Mouse (Mus musculus) CD4-positive, CD25-positive, alpha-beta regulatory T cell, adult 4 months (primary cell): Measurements from ENCODE around the gene Cd44. TPM values are rescaled to one million over a fixed set of nuclear protein-coding genes. Genes with fewer than 3 reads are reported as not detected.
A peak's percentile ranks its signal among the peaks of the same experiment; 100 is the strongest.

Source experiments
- ATAC-seq: one replicate; pipeline ENCODE4 v1.8.0; 2017
- polyA plus RNA-seq, 2 experiments: library from polyadenylated mRNA; unstranded; fragments of 100-300 nt; shearing (Covaris generic); gene quantifications; one replicate each; pipeline ENCODE4 v1.2.1; 2017

Cd44 gene
- polyA plus RNA-seq, 2 experiments from 2014 or later = 77.5 to 92.7 TPM

DNA sequence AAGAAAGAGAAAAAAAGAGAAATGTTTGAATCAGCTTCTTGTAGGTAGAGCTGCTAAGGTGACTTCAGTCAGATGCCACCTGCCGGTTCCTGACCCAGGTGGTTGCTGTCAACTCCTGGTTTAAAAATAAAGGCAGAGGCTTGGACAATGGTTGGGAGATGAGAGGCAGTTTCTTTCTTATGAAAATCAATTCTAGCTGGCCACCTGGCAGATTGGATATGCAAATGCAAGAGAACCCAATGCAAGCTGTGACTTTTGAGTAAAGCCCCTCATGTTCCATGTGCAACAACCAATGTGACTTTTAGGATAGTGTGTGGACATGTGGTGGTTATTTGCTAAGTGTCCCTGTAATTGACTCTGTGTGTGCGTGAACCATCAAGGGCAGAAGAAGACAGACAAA is 33.0 kb downstream of the Cd44 start:
- no peak for ATAC-seq

DNA sequence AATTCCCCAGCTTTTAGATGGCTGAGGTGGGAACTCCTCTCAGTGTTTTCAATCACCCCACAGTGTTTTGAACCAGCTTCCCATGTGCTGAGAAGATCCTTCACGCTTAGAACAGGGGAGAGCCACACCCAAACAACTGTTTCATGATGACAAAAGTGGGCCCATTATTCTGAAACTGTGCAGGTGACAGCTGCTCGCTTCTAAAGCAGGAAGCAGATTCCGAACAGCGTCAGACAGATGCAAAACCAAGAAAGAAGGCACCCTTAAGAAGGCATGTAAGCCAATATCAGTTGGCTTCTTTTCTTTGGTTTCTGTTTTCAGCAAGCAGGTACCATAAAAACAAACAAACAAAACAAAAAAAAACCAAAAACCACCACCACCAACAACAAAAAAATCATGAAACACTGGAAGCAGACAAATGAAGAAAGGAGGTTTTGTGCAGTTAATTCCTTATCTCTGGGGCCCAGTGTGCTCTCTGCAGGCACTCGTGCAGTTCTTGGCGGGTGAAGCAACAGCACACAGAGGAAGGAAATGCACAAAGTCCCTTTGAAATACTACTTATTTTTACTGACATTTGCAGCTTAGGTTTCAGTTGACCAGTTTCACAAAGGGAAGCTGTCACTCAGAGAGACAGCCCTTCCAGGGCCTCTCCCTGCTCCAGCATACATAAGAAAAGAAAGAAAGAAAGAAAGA is 33.9 kb downstream of the Cd44 start:
- peak; percentile 74 for ATAC-seq

DNA sequence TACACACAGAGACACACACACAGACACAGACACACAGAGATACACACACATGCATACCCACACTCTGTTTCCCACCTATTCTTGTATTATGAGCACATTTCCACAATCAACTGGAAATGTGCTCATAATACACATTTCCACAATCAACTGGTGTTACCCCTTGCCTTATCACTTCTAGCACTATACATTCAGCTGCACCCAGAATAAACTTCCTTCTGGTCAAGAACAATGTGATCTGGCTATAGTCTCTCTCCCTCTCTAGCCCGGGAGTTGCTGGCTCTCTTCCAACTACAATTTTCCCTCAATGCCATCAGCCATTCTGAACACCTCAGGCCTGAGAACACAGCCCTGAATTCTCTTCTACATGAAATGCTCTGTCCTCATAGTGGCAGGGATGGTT is 34.9 kb downstream of the Cd44 start:
- ATAC-seq = no peak

DNA sequence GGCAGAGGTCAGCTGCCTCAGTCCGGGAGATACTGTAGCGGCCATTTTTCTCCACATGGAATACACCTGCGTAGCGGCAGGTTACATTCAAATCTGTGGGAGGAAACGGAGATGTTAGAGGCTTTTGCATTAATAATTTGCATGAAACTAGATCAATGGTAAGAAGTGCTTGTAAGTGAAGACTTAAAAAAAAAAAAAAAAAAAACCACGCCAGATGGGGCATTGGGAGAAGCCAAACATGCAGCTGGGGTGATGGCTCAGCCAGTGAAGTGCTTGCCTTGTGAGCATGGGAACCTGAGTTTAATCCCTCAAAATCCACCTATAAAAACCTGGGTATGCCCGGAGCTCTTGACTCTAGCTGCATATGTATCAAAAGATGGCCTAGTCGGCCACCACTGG is 36.1 kb downstream of the Cd44 start:
- ATAC-seq = no peak

DNA sequence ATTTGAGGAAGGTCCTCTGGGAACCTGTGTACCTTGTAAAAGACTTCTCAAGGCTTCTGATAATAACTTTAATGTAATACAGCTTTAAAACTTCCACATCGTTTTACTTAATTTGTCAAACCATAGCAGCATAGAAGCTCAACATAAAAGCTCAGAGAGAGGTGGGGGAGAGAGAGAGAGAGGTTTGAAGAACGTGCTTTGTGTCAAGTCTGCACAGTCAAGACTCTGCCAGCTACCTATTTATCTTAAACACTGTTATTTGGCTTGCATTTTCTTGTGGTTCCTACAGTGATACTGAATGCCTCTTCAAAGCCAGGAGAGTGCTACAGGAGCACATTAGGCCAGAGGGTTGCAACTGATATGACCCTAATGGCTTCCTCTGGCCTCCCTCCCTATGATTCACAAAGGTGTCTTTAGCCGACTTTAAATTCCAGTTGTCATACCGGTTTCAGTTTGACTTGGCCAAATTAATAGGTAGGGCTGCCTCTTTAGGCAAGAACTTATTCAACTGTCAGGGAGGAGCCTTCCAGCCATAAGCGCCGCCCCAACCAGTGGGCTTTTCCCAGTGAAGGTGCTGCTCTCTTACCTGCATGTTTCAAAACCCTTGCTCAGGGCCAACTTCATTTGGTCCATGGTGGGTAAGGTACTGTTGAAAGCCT is 36.6 kb downstream of the Cd44 start:
- no peak for ATAC-seq

DNA sequence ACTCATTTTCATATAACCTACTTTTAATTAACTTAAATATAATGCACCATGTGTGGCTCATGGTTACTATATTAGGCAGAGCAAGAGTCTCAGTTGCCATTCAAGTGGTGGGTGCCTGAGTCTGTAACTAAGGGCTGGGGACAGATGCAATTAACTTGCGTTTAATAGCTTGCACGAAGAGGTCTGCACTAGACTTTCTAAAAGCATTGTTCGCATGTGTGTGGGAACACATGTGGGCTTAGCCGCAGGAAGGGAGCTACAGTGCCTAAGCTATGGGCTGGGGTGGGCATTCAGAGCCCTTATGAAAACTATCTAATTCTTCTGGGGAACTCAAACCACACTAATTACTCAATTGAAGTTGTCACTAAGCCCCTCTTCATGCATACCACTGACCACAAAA is 37.4 kb downstream of the Cd44 start:
- ATAC-seq = no peak

DNA sequence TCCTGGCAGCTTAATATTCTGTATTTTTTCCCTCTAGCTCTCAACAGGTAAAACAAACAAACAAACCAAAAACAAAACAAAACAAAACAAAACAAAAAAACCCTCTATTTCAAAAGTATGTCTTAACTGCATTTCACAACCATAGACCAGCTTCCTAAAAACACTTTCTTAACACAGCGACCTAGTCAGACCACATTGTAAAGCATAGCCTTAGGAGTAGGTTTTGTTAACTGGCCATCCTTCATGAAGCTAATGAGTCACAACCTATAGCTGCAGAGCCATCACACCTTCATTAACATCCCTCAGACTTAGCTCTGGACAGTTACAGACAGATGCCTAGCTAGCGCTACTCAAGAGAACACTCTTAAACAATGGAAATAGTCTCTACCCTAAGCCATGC is 37.9 kb downstream of the Cd44 start:
- no peak for ATAC-seq

DNA sequence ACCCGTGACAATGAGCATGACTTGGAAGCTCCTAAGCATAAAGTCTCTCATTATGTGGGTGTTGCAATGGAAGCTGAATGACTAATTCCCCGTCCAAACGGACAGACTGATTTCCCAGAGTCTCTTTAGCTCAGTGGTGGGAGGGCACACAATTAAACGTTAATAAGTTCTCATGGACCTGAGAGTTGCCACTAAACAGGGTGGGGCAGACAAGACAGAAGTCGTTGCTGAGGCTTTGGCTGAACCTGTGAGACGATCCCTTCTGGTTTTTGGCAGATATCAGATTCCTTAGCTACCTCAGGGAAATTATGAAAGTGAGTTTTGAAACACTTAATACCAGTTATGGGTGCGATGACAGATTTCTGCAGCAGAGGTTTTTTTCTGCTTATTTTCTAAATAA is 38.8 kb downstream of the Cd44 start:
- no peak for ATAC-seq

DNA sequence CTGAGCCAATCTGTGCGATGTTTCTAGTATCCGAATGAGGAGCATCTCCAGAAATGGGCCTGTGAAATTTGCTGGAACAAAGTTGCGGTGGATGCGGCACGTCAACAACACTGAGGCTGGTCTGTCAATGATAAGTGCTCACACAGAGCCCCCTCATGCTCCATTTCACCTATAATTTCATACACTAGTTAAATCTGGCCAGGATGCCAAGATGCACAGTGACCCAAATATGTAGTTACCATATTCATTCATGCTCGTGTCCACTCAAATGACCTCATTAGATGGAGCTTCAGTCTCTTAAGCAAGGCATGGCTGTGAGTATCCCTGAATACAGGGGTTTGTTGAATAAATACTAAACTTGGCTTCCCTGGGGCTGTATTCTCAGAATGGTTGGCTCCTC is 43.2 kb downstream of the Cd44 start:
- no peak for ATAC-seq

DNA sequence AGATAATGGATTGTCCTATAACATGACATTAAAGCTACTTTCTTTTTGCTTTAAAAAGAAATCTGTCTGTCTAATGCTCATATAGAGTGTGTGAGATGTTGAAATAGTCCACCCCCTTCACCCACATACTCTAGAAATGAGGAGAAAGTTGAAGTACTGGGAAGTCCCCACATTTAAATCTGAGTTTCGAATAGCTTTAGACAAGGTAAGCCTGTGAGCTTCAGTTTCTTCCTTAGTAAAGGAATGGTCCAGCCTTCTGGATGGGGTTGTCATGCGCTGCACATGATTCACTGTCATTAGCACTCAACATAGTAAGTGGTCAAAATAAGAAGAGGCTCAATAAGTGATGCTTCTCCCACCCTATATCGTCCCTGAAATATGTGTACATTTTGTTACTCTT is 48.2 kb downstream of the Cd44 start:
- peak; percentile 38 for ATAC-seq

DNA sequence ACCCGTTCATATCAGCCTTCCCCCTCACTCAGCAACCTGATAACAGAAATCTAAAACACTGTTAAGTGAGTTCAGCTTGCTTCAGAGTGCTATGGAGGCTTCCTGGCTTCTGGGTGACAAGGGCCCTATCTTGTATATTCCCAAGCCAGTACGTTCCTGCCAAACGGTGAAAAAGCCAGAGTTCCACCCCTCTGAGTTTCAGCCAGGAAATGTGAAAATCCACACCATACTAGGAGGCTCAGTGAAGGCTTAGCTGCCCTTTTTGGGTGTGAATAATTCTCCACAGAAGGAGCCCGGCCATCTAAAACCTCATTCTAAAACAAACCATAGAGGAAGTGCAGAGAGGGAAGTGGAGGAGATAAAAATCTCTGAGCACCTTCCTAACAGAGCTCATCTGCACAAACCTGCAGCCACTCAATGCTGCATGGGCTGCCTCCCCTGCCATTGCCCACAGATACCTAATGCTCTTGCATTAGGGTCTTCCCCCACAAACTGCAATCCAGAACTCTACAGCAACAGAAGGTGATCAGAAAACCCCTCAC is 49.5 kb downstream of the Cd44 start:
- peak; percentile 46 for ATAC-seq

DNA sequence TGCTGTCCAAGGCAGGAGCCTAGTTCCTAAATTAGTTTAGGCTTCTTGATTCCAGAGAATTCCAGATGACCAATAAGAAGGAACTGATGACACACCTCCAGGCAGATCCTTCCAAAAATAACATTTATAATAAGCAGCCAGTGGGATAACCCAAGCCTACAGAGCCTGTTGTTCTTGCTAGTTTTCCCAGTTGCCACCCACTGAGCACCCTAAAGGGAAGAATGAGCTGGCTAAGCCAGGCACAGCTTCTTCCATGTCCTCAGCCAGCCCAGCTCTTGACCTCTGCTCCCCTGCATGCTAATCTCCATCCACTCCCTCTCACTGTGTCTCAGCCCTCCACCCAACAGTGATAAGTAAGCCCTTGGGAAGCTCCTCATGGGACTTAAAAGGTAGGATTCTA is 51.4 kb downstream of the Cd44 start:
- ATAC-seq = no peak

DNA sequence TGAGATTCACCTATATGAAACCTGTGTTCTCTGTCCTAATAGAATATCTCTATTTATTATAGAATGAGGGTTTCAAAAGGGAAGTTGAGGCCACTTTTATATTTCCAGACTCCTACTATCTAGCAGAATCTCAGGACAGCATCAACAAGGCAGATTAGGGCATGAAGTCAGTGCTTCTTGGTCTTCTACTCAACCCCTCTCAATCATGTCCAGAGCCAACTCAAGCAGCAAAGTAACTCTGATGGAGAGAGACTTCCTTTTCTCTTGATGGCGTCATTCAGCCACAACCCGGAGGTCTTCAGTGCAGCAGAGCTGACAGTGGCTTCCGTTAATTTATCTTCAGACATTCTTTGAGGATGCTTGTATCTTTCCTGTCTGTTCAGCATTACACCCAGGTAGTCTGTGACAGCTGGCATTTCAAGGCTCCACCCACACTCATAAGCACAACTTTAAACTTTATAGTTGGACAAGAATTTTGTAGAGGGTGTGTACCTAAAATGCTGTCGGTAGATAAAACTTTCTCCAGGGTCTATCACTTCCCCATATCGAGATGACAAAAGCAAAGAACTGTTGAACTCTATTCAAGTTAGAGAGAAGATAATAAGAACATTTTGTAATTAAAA is 52.5 kb downstream of the Cd44 start:
- peak; percentile 82 for ATAC-seq

DNA sequence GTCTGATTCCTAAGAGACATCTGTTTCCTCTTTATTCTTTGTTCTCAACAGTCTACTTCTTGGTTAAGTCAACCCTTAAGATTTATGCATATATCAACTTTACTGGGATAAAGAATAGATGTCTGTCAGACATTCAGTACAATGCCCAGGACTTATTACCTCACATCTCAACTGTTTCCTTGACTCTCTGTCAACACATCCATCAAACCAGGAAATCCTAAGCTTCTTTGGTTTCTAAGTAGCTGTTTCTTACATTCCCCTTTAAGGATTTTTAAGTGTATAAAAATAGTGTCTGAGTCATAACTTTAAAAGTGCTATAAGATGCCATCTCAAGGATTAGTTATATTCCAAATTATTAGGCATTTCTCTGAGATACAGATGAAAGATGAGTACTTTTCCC is 60.2 kb downstream of the Cd44 start:
- ATAC-seq = no peak

DNA sequence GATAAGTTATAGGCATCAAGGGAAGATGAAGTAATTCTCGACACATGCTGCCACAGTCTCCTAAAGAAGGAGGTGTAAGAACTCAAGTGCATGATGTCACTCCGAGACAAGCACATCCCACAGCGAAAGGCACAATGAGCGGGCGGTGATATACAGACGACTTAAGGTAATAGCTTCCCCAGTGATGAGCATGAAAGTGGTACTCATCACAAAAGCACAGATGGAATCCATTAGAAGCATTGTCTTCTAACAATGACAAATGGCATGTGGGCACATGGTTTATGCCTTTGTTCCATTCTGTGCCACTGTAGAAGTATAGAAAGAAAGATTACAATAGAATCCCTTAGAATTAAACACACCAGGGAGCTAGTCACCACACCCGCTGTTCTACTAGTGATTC is 63.3 kb downstream of the Cd44 start:
- ATAC-seq = no peak

DNA sequence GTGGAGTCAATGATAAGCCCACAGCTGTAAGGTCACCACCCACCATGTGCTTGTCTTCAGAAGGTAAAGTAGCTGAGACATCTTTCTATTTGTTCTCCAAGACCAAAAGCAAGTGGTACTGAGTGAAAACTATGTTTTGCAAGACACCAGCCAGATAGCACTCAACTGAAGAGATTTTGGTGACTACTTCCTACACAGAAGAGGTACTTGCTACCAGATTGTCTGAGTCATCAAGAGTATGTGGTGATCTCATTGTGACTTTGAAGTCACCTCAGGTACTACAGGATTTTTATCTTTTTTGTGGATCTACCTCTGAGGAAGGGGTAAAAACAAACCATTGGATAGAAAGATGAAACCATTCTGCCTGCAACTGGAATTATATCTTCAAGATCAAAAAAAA is 69.9 kb downstream of the Cd44 start:
- peak; percentile 69 for ATAC-seq

DNA sequence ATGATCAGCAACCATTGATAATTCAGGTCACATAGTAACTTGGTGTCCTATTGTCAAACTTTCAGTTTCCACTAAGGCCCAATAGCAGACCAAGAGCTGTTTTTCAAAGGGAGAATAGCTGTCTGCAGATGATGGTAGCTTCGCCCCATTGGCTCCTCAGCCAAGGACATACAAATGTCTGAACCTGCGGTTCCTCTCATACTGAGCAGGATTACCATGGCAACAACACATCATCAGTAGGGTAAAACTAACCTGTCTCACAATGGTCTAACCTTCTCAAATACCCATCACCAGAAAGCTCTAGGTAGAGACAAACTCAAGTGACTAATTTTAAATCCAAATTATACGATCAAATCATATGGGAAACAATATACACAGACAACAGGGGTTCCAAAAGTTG is 72.3 kb downstream of the Cd44 start:
- peak; percentile 67 for ATAC-seq

DNA sequence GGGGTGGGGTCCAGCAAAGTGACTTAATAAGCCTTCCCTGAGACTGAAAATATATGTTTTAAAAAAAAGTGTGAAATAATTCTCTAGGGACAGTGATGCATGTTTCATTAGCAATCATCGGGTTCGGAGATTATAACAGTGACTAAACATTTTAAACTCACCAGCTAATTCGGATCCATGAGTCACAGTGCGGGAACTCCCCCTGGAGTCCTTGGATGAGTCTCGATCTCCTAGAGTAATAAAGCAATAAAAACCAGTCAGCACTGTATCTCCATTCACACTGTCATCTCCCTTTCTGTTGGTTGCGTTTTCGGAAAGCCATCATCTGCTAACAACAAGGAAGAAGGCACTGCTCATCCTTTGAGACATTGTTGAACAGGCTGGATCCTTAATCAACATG is 73.1 kb downstream of the Cd44 start:
- ATAC-seq = no peak

DNA sequence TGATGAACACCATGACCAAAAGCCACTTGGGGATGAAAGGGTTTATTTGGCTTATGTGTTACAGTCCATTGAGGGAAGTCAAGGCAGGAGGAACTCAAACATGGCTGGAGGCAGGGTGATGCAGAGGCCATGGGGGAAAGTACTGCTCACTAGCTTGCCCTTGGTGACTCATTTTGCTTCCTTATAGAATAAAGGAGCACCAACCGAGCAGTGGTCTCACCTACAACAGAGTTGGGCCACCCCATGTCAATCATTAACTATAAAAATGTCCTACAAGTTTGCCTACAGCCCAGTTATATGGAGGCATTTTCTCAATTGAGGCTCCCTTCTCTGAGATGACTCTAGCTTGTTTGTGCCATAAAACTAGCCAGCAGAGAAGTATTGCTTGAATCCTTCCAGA is 73.6 kb downstream of the Cd44 start:
- ATAC-seq = no peak

DNA sequence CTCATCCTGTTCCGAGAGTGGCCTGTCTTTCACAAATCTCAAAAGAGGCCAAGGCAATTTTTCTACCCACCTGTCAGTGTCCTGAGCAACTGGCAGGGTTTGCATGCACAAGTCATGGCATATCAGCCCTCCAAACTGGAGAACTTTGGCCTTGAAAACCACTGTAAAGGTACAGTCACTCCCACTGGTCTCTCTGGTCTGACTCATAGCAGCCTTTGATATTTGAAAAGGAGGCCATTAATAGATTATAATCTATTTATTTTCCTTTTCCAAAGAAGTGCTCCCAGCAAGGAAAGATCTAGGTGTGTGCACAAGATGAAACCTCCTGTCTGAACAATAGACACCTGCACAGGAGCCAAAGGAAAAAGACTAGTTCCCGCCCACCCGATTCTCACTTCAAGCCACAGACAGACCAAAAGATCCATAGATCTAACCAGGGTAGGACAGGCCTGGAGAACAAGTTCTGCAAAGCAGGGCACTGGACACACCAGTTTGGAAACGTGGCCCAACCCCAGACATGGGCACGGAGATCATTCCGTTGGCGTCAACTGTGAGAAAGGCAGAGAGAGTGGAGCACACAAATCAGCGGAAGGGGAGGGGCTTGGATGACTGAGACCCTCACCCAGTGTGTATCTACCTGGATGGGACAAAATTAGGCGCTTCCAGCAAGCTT is 75.4 kb downstream of the Cd44 start:
- ATAC-seq = no peak

DNA sequence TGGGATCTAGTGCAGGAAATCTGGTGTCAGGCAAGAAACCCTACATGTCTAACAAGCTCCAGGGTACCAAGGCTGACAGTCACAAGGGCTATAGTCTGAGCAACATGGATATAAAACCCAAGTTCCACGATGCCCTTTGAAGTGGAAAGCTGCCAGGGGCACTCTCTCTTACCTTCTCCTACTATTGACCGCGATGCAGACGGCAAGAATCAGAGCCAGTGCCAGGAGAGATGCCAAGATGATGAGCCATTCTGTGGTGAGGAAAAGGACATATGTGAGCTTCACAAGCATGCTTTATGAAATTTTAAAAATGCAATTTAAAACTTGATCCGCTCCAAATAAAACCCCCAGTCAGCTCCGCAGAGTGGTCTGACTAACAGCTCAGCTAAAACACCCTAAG is 79.4 kb downstream of the Cd44 start:
- ATAC-seq = no peak

DNA sequence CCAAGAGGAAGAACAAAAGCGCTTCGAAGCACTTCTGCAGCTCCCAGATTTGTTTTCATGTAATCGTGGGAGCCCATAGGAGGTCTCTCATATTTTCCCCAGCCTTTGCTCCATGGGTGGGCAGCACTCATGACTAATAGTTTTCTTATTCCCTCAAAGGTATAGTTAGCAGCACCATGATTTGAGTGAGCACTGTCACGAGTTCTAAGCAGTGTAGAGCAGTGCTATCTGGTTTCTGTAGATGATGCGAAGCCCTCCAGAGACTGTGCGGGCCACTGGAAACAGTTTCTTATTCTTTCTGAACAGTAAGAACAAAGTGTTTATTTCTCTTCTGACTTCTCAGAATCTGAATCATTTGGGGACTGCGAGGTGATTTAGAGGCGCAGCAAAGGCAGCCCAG is 80.7 kb downstream of the Cd44 start:
- no peak for ATAC-seq

DNA sequence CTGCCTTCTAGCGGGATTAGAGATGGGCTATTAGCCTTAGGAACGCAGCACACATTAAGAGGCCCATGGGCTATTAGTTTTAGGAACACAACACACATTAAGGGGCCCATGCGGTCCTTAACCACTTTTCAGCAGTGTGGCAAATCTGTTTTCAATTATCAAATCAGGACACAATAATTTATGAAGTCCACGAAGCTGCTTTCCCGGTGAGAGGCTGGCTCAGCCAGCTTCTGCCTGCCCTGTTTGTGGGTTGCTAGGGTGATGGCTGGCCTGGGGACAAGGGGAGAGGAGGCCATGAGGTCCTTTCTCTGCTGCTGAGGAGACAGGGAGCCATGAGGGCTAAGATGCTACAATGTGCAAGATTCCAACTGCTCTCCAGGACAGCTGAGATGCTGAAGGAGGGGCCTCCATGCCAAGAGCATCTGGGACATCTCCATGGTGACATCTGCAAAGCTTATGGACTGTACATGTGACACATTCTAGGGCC is 81.2 kb downstream of the Cd44 start:
- ATAC-seq = no peak
